Comparison of ENCODE assay signal across 10 mouse cellular contexts in genomic region chr2:85163311-85164047, GRCm38 (mm10). TPM values are rescaled to one million over a fixed set of nuclear protein-coding genes. Genes with fewer than 3 reads are reported as not detected.
A peak's percentile ranks its signal among the peaks of the same experiment; 100 is the strongest.
DNase-seq lines count a peak whose midpoint lies in the region; ATAC-seq lines count a peak whose summit lies in the region.
"Had no signal": no experiment of that assay in that cellular context is flagged by ENCODE, and none has a peak within 500 bp of the region (broad histone marks: within the 10 kb centered on the region; RNA-seq: fewer than 3 reads in every experiment).

No protein-coding gene starts in this region.

- no peaks in the 10 kb centered on the region for H3K4me1 ChIP-seq in hindbrain, embryonic 11.5 days (replicated peaks; ENCODE audit: control insufficient read depth, insufficient read depth, low read length)
- peaks cover 12% of the 10 kb centered on the region; the same call in 1 of the 2 replicates for H3K4me1 ChIP-seq in hindbrain, embryonic 14.5 days (replicated peaks; ENCODE audit: control insufficient read depth, insufficient read depth, low read length)
- peaks cover 2% of the 10 kb centered on the region for H3K4me1 ChIP-seq in heart, embryonic 16.5 days (ENCODE audit: control insufficient read depth, insufficient read depth, low read length)
- 0 out of 2 replicates have a peak, but pooled peaks cover 6% of the 10 kb centered on the region for H3K4me1 ChIP-seq in stomach, embryonic 14.5 days (ENCODE audit: control insufficient read depth, insufficient read depth, low read length)
- H3K4me1 ChIP-seq in forebrain, embryonic 15.5 days, result 0 out of 2 replicates have a peak, but pooled peaks cover 3% of the 10 kb centered on the region
- H3K4me1 ChIP-seq in forebrain, embryonic 10.5 days, result peaks cover 16% of the 10 kb centered on the region

- no peak overlapping the region for H3K27ac ChIP-seq in hindbrain, embryonic 11.5 days (ENCODE audit: low read depth, low read length)
- no peak overlapping the region for H3K27ac ChIP-seq in hindbrain, embryonic 14.5 days
- H3K27ac ChIP-seq in heart, embryonic 16.5 days (ENCODE audit: low read length), result no peak overlapping the region
- no peak overlapping the region for H3K27ac ChIP-seq in stomach, embryonic 14.5 days (ENCODE audit: low read length)
- no peak overlapping the region for H3K27ac ChIP-seq in forebrain, embryonic 15.5 days (replicated peaks)
- no peak overlapping the region for H3K27ac ChIP-seq in forebrain, embryonic 10.5 days
- H3K27ac ChIP-seq: hindbrain, embryonic 12.5 days had no signal

- peak; percentile 16 for DNase-seq in hindbrain, embryonic 11.5 days (ENCODE audit: low spot score)
- no peak for DNase-seq in hindbrain, embryonic 14.5 days (ENCODE audit: low spot score)
- DNase-seq in kidney, postnatal 36 days, result peak; percentile 47 to 64
- DNase-seq in forebrain, embryonic 10.5 days (ENCODE audit: extremely low spot score, low spot score), result no peak
- no peak for DNase-seq in spleen, postnatal 36 days (ENCODE audit: low spot score in 2 of 2)

- H3K4me2 ChIP-seq in hindbrain, embryonic 11.5 days (replicated peaks; ENCODE audit: low read depth, low read length), result no peak overlapping the region
- no peak overlapping the region for H3K4me2 ChIP-seq in hindbrain, embryonic 14.5 days (replicated peaks)
- no peak overlapping the region for H3K4me2 ChIP-seq in heart, embryonic 16.5 days (ENCODE audit: low read depth, low read length)
- no peak overlapping the region for H3K4me2 ChIP-seq in stomach, embryonic 14.5 days (replicated peaks; ENCODE audit: low read depth, low read length)
- H3K4me2 ChIP-seq in forebrain, embryonic 15.5 days (replicated peaks), result no peak overlapping the region
- H3K4me2 ChIP-seq: hindbrain, embryonic 12.5 days had no signal

- H3K9me3 ChIP-seq in hindbrain, embryonic 11.5 days (ENCODE audit: control insufficient read depth, low read length), result no peaks in the 10 kb centered on the region
- no peaks in the 10 kb centered on the region for H3K9me3 ChIP-seq in hindbrain, embryonic 14.5 days (ENCODE audit: control insufficient read depth, low read length)
- H3K9me3 ChIP-seq in heart, embryonic 16.5 days (replicated peaks; ENCODE audit: control insufficient read depth, low read length), result no peaks in the 10 kb centered on the region
- H3K9me3 ChIP-seq in stomach, embryonic 14.5 days (ENCODE audit: control insufficient read depth, low read depth, low read length), result no peaks in the 10 kb centered on the region
- no peaks in the 10 kb centered on the region for H3K9me3 ChIP-seq in forebrain, embryonic 15.5 days
- no peaks in the 10 kb centered on the region for H3K9me3 ChIP-seq in forebrain, embryonic 10.5 days
- H3K9me3 ChIP-seq: hindbrain, embryonic 12.5 days had no signal

- WGBS in hindbrain, embryonic 11.5 days, result 35% methylated on average over 7 of the region's 7 CpGs
- WGBS in hindbrain, embryonic 14.5 days, result 49% methylated on average over 7 of the region's 7 CpGs
- WGBS in heart, embryonic 16.5 days, result 25% methylated on average over 7 of the region's 7 CpGs
- WGBS in stomach, embryonic 14.5 days, result 26% methylated on average over 7 of the region's 7 CpGs
- 69% methylated on average over 7 of the region's 7 CpGs for WGBS in forebrain, embryonic 15.5 days
- WGBS in forebrain, embryonic 10.5 days, result 54% methylated on average over 7 of the region's 7 CpGs

- ATAC-seq in hindbrain, embryonic 11.5 days (ENCODE audit: low FRiP score), result no peak
- no peak for ATAC-seq in hindbrain, embryonic 14.5 days (ENCODE audit: low FRiP score)
- ATAC-seq in heart, embryonic 16.5 days (replicated peaks; ENCODE audit: extremely low read depth, insufficient read depth, low FRiP score), result peak; percentile 42
- peak; percentile 55 for ATAC-seq in stomach, embryonic 14.5 days (ENCODE audit: insufficient number of reproducible peaks, insufficient read depth, low FRiP score, low read depth)
- ATAC-seq in forebrain, embryonic 15.5 days (replicated peaks), result no peak; the same call in 1 of the 2 replicates

- no peaks in the 10 kb centered on the region for H3K27me3 ChIP-seq in hindbrain, embryonic 11.5 days (ENCODE audit: control insufficient read depth, insufficient read depth, low read length)
- no peaks in the 10 kb centered on the region for H3K27me3 ChIP-seq in hindbrain, embryonic 14.5 days (ENCODE audit: control insufficient read depth, insufficient read depth, low read length)
- H3K27me3 ChIP-seq in heart, embryonic 16.5 days (ENCODE audit: control insufficient read depth, insufficient read depth, low read length), result no peaks in the 10 kb centered on the region
- H3K27me3 ChIP-seq in stomach, embryonic 14.5 days (ENCODE audit: control insufficient read depth, insufficient read depth, low read length), result no peaks in the 10 kb centered on the region
- H3K27me3 ChIP-seq in forebrain, embryonic 15.5 days, result no peaks in the 10 kb centered on the region
- H3K27me3 ChIP-seq in forebrain, embryonic 10.5 days (ENCODE audit: poor library complexity, severe bottlenecking), result no peaks in the 10 kb centered on the region
- H3K27me3 ChIP-seq: hindbrain, embryonic 12.5 days had no signal

- H3K4me3 ChIP-seq in hindbrain, embryonic 11.5 days (ENCODE audit: low read depth, low read length), result no peak overlapping the region
- H3K4me3 ChIP-seq in hindbrain, embryonic 14.5 days (replicated peaks; ENCODE audit: low read length), result no peak overlapping the region
- no peak overlapping the region for H3K4me3 ChIP-seq in heart, embryonic 16.5 days (ENCODE audit: low read length)
- no peak overlapping the region for H3K4me3 ChIP-seq in stomach, embryonic 14.5 days (ENCODE audit: low read depth, low read length)
- no peak overlapping the region for H3K4me3 ChIP-seq in forebrain, embryonic 15.5 days
- no peak overlapping the region for H3K4me3 ChIP-seq in forebrain, embryonic 10.5 days
- H3K4me3 ChIP-seq: hindbrain, embryonic 12.5 days had no signal

- no peaks in the 10 kb centered on the region for H3K36me3 ChIP-seq in hindbrain, embryonic 11.5 days (ENCODE audit: control insufficient read depth, insufficient read depth, low read length)
- H3K36me3 ChIP-seq in hindbrain, embryonic 14.5 days (replicated peaks; ENCODE audit: control insufficient read depth, insufficient read depth), result no peaks in the 10 kb centered on the region
- H3K36me3 ChIP-seq in heart, embryonic 16.5 days (ENCODE audit: control insufficient read depth, insufficient read depth), result no peaks in the 10 kb centered on the region
- no peaks in the 10 kb centered on the region for H3K36me3 ChIP-seq in stomach, embryonic 14.5 days (ENCODE audit: control insufficient read depth, insufficient read depth, low read length)
- H3K36me3 ChIP-seq in forebrain, embryonic 15.5 days, result no peaks in the 10 kb centered on the region
- H3K36me3 ChIP-seq in forebrain, embryonic 10.5 days (replicated peaks), result no peaks in the 10 kb centered on the region
- H3K36me3 ChIP-seq: hindbrain, embryonic 12.5 days had no signal

- no peak overlapping the region for H3K9ac ChIP-seq in hindbrain, embryonic 11.5 days (ENCODE audit: low read depth, low read length)
- no peak overlapping the region for H3K9ac ChIP-seq in hindbrain, embryonic 14.5 days
- H3K9ac ChIP-seq in heart, embryonic 16.5 days (ENCODE audit: low read length), result no peak overlapping the region
- no peak overlapping the region for H3K9ac ChIP-seq in stomach, embryonic 14.5 days (replicated peaks; ENCODE audit: low read depth, low read length)
- H3K9ac ChIP-seq in forebrain, embryonic 15.5 days (replicated peaks), result no peak overlapping the region
- H3K9ac ChIP-seq: hindbrain, embryonic 12.5 days had no signal

RNA-seq across cellular contexts. Expression of gene Aplnr, which starts 27.5 kb away (rescaled TPM):
- polyA plus RNA-seq in hindbrain, embryonic 11.5 days (2014; fragmentation: Nextera tagmentation; extraction: Ambion mirVana), result 36.6 and 37.3 TPM in 2 replicates
- 29.2 and 35.2 TPM in 2 replicates for polyA plus RNA-seq in hindbrain, embryonic 14.5 days (2014; fragmentation: Nextera tagmentation; extraction: Ambion mirVana)
- 42.9 and 53.3 TPM in 2 replicates for polyA plus RNA-seq in heart, embryonic 16.5 days (2015; fragmentation: Nextera tagmentation; extraction: Ambion mirVana)
- polyA plus RNA-seq in stomach, embryonic 14.5 days (2014; fragmentation: Nextera tagmentation; extraction: Ambion mirVana), result 52.0 and 57.1 TPM in 2 replicates
- polyA plus RNA-seq in forebrain, embryonic 15.5 days (2015; fragmentation: Nextera tagmentation; extraction: Ambion mirVana), result 19.3 and 19.7 TPM in 2 replicates
- 37.6 and 38.8 TPM in 2 replicates for polyA plus RNA-seq in forebrain, embryonic 10.5 days (2016; fragmentation: Nextera tagmentation; extraction: Ambion mirVana)

RNA-seq across cellular contexts. Expression of gene Lrrc55, which starts 33.5 kb away (rescaled TPM):
- polyA plus RNA-seq in hindbrain, embryonic 11.5 days (2014; fragmentation: Nextera tagmentation; extraction: Ambion mirVana), result 1.1 and 2.3 TPM in 2 replicates
- polyA plus RNA-seq in hindbrain, embryonic 14.5 days (2014; fragmentation: Nextera tagmentation; extraction: Ambion mirVana), result 9.7 and 13.0 TPM in 2 replicates
- 0.33 and 0.49 TPM in 2 replicates for polyA plus RNA-seq in heart, embryonic 16.5 days (2015; fragmentation: Nextera tagmentation; extraction: Ambion mirVana)
- 2.7 and 3.0 TPM in 2 replicates for polyA plus RNA-seq in stomach, embryonic 14.5 days (2014; fragmentation: Nextera tagmentation; extraction: Ambion mirVana)
- polyA plus RNA-seq in forebrain, embryonic 15.5 days (2015; fragmentation: Nextera tagmentation; extraction: Ambion mirVana), result 10.5 and 10.9 TPM in 2 replicates
- 0.30 and 0.47 TPM in 2 replicates for polyA plus RNA-seq in forebrain, embryonic 10.5 days (2016; fragmentation: Nextera tagmentation; extraction: Ambion mirVana)
- polyA plus RNA-seq: liver, adult 2 months had no signal

Comparison
In these comparisons a context has a peak if more than half of its experiments do, and no peak if none do; other contexts are left out.
1. DNase-seq: peak in hindbrain, embryonic 11.5 days (single experiment) and kidney, postnatal 36 days (2 of 2); none in hindbrain, embryonic 14.5 days (single experiment), forebrain, embryonic 10.5 days (single experiment) and spleen, postnatal 36 days (0 of 2).
2. ATAC-seq: peak in heart, embryonic 16.5 days (single experiment) and stomach, embryonic 14.5 days (single experiment); none in hindbrain, embryonic 11.5 days (single experiment), hindbrain, embryonic 14.5 days (single experiment) and forebrain, embryonic 15.5 days (single experiment).